Mouse (Mus musculus): ENCODE data around the gene Sntb2.
"Not testable (repeated sequence)": the region's sequence is repeated elsewhere in the genome, so short reads cannot be mapped to it uniquely, and the experiment has no call there.

The Sntb2 gene

GRCm38 (mm10) chr8:106935324-106935869, at the start of gene Sntb2:
Sntb2 (plus strand) TSS chr8:106935750.
- peak; percentile 87 to 91 for DNase-seq (ENCODE audit: low spot score in 2 of 2)

DNA sequence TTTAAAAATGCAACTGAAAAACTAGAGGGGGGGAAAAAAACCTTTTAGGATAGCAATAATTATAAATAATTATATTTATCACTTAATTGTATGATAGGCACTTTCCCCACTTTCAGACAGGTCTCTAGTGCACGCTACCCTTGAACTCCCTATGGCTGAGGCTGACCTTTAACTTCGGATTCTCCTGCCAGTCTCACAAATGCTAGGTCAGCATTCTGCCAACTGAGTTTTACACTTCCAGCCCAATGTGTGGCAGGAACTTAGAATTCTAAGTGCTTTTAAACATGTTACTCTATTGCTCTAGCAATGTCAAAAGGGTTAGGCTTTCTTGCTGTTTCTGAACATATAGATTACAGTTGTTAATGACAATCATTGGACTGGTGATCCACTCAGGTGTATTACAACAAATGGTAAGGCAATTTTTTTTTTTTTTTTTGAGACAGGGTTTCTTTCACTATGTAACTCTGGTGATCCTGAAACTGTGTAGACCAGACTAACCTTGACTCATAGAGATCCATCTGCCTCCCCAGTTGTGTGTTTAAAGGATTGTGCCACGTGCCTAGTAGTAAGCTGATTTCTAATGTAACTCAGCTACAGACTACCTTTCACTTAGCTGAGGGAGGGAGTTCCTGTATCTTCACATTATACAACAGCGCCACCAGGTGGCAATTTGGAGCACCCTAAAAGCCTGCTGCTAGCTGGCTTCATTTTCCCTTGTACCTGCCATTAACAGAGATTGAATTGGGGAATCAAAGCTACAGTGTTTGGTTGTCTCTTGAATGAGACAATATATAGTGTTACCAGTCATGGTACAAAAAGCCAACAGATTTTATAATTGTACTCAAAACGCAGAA, 48.0 kb upstream of the Sntb2 start:
- DNase-seq (ENCODE audit: low spot score in 2 of 2), result peak; percentile 78 to 88

DNA sequence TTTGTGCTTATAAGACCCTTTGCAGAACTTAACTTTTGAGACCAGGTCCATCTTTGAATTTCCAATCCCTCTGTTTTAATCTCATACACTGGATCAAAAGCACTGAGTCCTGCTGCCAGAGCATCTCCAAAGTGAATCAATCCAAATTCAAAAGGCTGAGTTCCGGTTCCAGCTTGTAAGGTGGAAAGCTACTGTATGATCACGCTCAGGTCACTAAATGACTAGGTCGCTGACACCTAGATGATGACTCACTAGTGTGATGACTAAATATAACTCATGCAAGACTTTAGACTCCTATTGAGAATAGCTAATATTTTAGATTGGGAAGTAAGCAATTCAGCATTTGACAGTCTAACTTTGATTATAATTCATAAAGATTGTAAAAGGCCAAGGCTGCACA, 46.7 kb upstream of the Sntb2 start:
- DNase-seq (ENCODE audit: low spot score in 2 of 2), result no peak

- no peak for DNase-seq (ENCODE audit: low spot score in 2 of 2)
Observed at GRCm38 (mm10) chr8:106892210-106892805, 43.2 kb upstream of the Sntb2 start.

DNA sequence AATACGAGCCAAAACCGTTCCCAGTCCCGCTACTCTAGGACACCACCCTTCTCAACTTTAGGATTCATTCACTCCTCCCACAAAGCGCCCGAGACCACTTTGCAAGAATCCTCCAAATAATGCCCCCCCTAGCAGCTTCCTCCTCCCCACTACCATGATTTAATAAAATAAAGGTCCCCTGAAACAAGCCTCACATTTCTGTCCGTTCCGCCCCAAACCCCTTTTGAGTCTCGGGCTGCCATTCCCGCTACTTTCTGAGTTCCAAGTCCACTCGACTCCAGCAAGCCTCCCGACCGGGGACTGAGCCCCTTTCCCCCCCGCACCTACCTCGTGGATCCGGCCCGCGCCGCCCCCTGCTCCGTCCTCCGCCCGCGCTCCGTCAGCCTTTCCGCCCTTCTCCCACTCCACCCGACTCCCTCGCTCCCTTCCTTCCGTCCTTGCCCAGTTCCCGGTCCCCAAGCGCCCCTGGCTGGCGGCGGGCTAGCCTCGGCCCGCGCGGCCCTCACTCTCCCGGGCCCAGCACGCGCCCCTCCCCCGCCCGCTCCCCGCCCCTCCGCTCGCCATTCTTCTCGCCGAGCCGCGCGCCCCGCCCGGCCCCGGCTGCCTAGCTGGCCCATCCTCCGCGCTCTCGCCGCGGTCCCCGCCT, 42.6 kb upstream of the Sntb2 start:
- DNase-seq (ENCODE audit: low spot score in 2 of 2), result peak in 1 of 2 experiments; percentile 39

DNA sequence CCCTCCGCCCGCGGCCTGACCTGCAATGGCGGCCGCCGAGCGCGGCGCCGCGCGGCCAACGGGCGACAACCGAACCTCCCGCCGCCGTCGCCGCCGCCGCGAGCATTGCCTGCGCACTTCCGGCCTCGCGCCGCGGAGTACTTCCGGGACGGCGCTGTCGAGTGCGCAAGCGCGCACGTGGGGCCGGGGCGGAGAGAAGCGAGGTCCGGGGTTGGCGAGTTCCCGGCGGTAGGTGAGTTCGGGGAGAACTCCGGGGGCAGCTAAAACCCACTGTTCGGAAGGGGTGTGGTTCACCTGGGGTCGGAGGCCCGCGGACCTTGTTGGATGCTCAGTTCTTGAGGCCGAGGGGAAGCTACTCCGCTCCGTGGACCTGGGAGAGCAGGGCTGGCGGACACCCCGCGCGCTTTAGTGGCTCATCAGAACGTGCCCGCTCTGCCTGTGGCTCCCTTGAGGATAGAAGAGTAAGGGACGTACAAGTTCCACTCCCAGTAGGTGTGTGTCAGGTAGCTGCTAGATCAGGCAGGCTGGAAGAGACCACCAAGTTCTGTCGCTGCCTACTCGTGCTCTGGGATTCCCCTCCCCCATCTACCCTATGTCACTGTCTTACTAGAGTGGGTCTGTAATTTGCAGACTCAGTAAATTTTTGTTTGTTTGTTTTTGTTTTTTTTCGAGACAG, 41.9 kb upstream of the Sntb2 start, which contains the start of gene Utp4:
Gene Utp4 (plus strand): TSS at position 156 of the 676 bp plus-strand sequence.
- peak; percentile 89 to 91 for DNase-seq (ENCODE audit: low spot score in 2 of 2)

GRCm38 (mm10) chr8:106899473-106899872, 36.1 kb upstream of the Sntb2 start:
- no peak for DNase-seq (ENCODE audit: low spot score in 2 of 2)

DNA sequence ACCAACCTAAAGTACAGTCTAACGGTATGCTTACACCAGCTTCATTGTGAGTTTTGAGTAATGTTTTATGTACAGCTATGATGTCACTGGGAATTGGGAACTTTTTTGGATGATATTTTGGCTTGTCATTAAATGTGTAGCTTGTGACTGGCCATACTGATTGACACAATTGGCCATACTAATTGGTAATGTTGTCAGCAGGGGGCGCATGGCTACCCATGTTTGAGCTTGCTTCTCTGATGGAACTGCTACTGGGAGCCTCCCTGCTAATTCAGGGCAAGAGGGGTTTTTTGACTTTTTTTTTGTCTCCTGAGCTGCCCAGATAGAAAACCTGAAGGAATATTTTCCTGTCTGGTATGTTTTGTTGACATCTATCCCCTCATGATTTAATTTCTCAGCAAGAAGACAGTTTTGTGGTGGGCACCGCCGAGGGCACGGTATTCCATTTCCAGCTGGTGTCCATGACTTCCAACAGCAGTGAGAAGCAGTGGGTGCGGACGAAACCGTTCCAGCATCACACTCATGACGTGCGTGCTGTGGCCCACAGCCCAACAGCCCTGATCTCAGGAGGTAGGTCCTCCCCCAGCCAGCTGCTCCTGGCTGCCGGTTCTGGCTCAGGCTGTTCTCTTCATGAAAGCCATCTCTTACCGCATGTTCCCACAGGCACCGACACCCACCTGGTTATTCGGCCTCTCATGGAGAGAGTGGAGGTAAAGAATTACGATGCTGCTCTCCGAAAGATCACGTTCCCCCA, 29.6 kb upstream of the Sntb2 start:
- peak in 1 of 2 experiments; percentile 60 for DNase-seq (ENCODE audit: low spot score in 2 of 2)

GRCm38 (mm10) chr8:106906635-106907034, 28.9 kb upstream of the Sntb2 start:
- DNase-seq (ENCODE audit: low spot score in 2 of 2), result no peak

- DNase-seq (ENCODE audit: low spot score in 2 of 2), result no peak
Observed at GRCm38 (mm10) chr8:106907450-106907849, 28.1 kb upstream of the Sntb2 start.

- DNase-seq (ENCODE audit: low spot score in 2 of 2), result no peak
Observed at GRCm38 (mm10) chr8:106908291-106908690, 27.3 kb upstream of the Sntb2 start.

- DNase-seq (ENCODE audit: low spot score in 2 of 2), result no peak
Observed at GRCm38 (mm10) chr8:106913631-106914030, 21.9 kb upstream of the Sntb2 start.

- peak; percentile 32 to 46 for DNase-seq (ENCODE audit: low spot score in 2 of 2)
Observed at GRCm38 (mm10) chr8:106919721-106920394, 15.7 kb upstream of the Sntb2 start.

DNA sequence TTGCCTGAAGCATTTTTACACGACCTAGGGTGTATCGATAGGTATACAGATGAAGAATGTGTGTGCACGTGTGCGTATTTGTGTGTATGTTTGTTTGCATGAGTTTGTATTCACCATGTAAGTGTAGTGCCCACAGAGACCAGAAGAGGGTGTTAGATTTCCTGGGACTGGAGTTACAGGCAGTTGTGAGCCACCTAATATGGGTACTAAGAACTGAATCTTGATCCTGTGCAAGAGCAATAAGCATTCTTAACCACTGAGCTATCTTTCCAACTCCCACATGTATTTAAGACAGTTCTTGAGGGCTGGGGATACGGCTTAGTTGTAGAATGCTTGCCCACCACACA, 15.2 kb upstream of the Sntb2 start:
- no peak for DNase-seq (ENCODE audit: low spot score in 2 of 2)

- DNase-seq (ENCODE audit: low spot score in 2 of 2), result no peak
Observed at GRCm38 (mm10) chr8:106924057-106924456, 11.5 kb upstream of the Sntb2 start.

DNA sequence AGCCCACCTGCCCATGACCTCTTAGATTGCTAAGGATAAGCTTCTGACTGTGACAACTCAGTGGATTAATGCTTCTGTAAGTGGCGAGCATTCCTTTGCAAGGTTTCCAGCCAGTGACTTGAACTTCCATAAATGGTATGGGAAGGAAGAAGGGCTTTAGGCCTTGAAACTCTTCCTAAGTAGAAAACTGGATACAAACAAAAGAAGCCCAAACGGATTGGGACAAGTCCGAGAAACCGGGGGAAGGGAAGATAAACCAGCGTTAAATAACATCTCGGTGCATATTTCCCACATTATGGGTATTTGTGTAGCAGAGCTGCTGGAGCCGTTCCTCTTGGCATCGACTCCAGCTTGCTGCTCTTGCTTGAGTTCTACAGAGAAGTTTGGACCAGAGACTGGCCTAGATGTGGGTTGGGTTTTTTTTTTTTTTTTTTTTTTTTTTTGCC, 10.6 kb upstream of the Sntb2 start:
- peak; percentile 51 to 58 for DNase-seq (ENCODE audit: low spot score in 2 of 2)

GRCm38 (mm10) chr8:106925446-106925845, 10.1 kb upstream of the Sntb2 start:
- no peak for DNase-seq (ENCODE audit: low spot score in 2 of 2)

DNA sequence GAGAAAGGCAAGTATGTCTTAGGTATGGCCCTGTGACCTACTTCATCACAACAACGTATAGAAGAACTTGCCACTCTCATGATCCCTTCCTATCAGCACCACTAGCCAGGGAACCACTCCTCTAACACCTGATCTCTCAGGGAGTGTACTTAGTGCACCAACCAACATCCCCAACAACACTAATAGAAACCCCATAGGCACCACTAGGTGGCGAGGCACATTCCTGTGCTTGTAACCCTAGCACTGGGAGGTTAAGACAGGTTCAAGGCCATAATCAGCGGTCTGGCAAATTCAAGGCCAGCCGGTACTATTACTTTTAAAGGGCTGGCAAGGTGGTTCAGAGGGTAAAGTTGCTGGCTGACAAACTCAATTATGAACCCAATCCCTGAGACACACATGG, 8.3 kb upstream of the Sntb2 start:
- DNase-seq (ENCODE audit: low spot score in 2 of 2), result no peak

DNA sequence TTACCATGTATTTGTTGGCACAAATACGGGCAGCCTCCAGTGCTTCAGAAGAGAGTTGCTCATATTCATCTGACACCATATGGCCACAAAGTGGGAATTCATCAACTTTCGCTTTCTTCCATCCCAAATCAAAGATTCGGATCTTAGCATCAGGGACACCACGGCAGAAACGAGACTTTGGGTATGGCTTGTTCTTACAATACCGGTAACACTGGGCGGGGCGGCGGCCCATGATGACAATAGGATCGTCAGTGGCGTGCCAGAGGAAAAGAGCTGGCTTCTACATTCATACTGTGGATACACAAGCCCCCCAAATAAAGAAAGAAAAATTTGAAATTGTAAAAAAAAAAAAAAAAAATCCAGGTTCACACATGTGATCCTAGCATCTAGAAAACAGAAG, 7.4 kb upstream of the Sntb2 start:
- not testable (repeated sequence) for DNase-seq (ENCODE audit: low spot score in 2 of 2)

DNA sequence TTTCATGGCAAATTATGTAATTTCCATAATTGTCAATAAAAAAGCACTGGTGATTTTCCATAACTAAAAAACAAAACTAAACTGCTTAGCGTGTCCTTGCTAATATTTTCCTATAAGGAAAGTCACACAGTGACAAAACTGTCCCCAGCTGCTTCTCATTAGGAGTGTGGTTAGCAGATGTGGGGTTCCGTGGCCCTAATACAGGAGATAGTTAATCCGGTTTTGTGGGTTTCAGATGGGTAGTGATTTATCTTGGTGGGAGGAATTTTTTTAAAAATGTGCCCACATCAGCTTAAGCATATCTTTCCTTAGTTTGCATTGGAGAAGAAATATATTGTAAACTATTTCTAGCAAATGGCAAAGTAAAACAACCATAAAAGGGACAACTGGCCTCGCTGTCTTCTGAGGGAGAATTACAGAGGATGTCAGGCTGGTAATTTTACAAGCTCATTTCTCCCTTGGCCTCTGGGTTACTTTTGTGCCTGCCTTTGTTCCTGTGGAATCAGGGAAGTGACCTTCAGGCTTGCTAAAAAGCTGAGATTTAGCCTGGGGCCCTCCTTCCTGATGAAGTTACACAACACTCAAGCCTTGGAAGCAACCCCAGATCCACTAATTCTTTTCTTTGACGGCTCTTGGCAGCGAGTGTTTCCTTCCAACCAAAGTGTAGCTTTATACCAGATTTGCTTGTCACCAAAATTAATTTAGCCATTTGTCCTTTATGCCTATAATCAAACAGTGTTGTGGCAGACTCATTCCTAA, 6.2 kb upstream of the Sntb2 start:
- DNase-seq (ENCODE audit: low spot score in 2 of 2), result no peak
